In the genomic region with DNA sequence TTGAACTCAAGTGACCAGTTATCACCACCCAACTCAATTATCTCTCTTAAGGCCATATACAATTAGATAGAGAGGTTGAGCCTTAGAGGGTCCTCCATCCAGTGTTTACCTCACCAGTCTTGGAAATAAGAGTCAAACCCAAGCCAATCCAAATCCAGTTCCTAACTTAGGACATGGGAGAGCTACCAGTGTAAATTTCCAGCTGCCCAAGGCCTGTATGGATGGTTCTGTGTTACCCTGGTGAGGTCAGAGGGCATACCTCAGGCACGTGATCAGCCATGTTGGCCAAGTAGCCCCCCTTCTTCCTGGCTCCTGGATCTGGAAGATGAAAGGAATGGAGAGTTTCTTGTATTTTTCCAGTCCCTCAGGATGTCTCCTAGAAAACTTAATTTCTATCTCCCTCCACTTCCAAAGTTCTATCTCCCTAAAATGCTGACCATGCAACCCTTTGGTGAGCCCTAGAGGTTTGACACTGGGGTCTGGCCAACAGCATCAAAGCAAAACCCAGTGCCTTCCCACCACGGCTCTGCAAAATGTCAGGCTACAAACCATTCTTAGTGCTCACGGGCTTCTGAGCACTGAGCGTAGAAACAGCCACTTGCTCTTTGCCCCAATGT, we compare ENCODE assay signal across 13 mouse cellular contexts. TPM values are rescaled to one million over a fixed set of nuclear protein-coding genes. Genes with fewer than 3 reads are reported as not detected.
DNase-seq lines count a peak whose midpoint lies in the region; ATAC-seq and TF ChIP-seq lines count a peak whose summit lies in the region.
"Had no signal": no experiment of that assay in that cellular context is flagged by ENCODE, and none has a peak within 500 bp of the region (broad histone marks: within the 10 kb centered on the region; RNA-seq: fewer than 3 reads in every experiment).

No protein-coding gene starts in this region.

- H3K4me2 ChIP-seq in hindbrain, embryonic 13.5 days = peak overlapping the region; percentile 72; the same call in 1 of the 2 replicates
- H3K4me2 ChIP-seq in hindbrain, embryonic 16.5 days (ENCODE audit: low read length) = no peak overlapping the region; the same call in 1 of the 2 replicates
- no peak overlapping the region for H3K4me2 ChIP-seq in stomach, embryonic 14.5 days (replicated peaks; ENCODE audit: low read depth, low read length)
- no peak overlapping the region for H3K4me2 ChIP-seq in stomach, postnatal 0 days (replicated peaks; ENCODE audit: low read depth)
- H3K4me2 ChIP-seq in forebrain, postnatal 0 days (ENCODE audit: low read depth) = no peak overlapping the region

- H3K9ac ChIP-seq in hindbrain, embryonic 13.5 days = peak overlapping the region; percentile 96
- H3K9ac ChIP-seq in hindbrain, embryonic 16.5 days (ENCODE audit: low read depth, low read length) = no peak overlapping the region
- no peak overlapping the region for H3K9ac ChIP-seq in stomach, embryonic 14.5 days (replicated peaks; ENCODE audit: low read depth, low read length)
- H3K9ac ChIP-seq in stomach, postnatal 0 days (ENCODE audit: low read length) = no peak overlapping the region
- 0 out of 2 replicates have a peak overlapping the region, but pooled peaks have one; percentile 6 for H3K9ac ChIP-seq in forebrain, postnatal 0 days

- H3K27me3 ChIP-seq in hindbrain, embryonic 13.5 days = no peaks in the 10 kb centered on the region
- H3K27me3 ChIP-seq in hindbrain, embryonic 16.5 days (replicated peaks; ENCODE audit: control insufficient read depth, insufficient read depth, low read length) = no peaks in the 10 kb centered on the region
- no peaks in the 10 kb centered on the region for H3K27me3 ChIP-seq in stomach, embryonic 14.5 days (ENCODE audit: control insufficient read depth, insufficient read depth, low read length)
- H3K27me3 ChIP-seq in stomach, postnatal 0 days (ENCODE audit: control insufficient read depth, insufficient read depth, low read length) = no peaks in the 10 kb centered on the region
- H3K27me3 ChIP-seq in forebrain, postnatal 0 days (ENCODE audit: insufficient read depth, low read length) = no peaks in the 10 kb centered on the region

- 82% methylated on average over 4 of the region's 4 CpGs for WGBS in hindbrain, embryonic 13.5 days
- WGBS in hindbrain, embryonic 16.5 days = 82% methylated on average over 4 of the region's 4 CpGs
- WGBS in stomach, embryonic 14.5 days = 73% methylated on average over 4 of the region's 4 CpGs
- WGBS in stomach, postnatal 0 days = 80% methylated on average over 4 of the region's 4 CpGs
- WGBS in forebrain, postnatal 0 days = 83% methylated on average over 4 of the region's 4 CpGs

- H3K9me3 ChIP-seq in hindbrain, embryonic 13.5 days = no peaks in the 10 kb centered on the region
- H3K9me3 ChIP-seq in hindbrain, embryonic 16.5 days (ENCODE audit: control insufficient read depth, low read length) = no peaks in the 10 kb centered on the region
- H3K9me3 ChIP-seq in stomach, embryonic 14.5 days (ENCODE audit: control insufficient read depth, low read depth, low read length) = no peaks in the 10 kb centered on the region
- no peaks in the 10 kb centered on the region for H3K9me3 ChIP-seq in stomach, postnatal 0 days (ENCODE audit: control insufficient read depth, low read length)
- no peaks in the 10 kb centered on the region for H3K9me3 ChIP-seq in forebrain, postnatal 0 days (ENCODE audit: low read length)

- H3K27ac ChIP-seq in hindbrain, embryonic 13.5 days = no peak overlapping the region
- no peak overlapping the region for H3K27ac ChIP-seq in hindbrain, embryonic 16.5 days (ENCODE audit: low read depth, low read length)
- H3K27ac ChIP-seq in stomach, embryonic 14.5 days (ENCODE audit: low read length) = no peak overlapping the region
- no peak overlapping the region for H3K27ac ChIP-seq in stomach, postnatal 0 days (replicated peaks)
- no peak overlapping the region for H3K27ac ChIP-seq in forebrain, postnatal 0 days (ENCODE audit: low read depth, low read length)

- H3K36me3 ChIP-seq in hindbrain, embryonic 13.5 days = peaks cover 60% of the 10 kb centered on the region
- H3K36me3 ChIP-seq in hindbrain, embryonic 16.5 days (ENCODE audit: control insufficient read depth, insufficient read depth, low read length) = peaks cover 25% of the 10 kb centered on the region
- peaks cover 34% of the 10 kb centered on the region for H3K36me3 ChIP-seq in stomach, embryonic 14.5 days (ENCODE audit: control insufficient read depth, insufficient read depth, low read length)
- H3K36me3 ChIP-seq in stomach, postnatal 0 days (ENCODE audit: control insufficient read depth, insufficient read depth, low read length) = peaks cover 18% of the 10 kb centered on the region
- peaks cover 48% of the 10 kb centered on the region for H3K36me3 ChIP-seq in forebrain, postnatal 0 days (ENCODE audit: insufficient read depth)

- no peak for TF ChIP-seq EP300 in stomach, postnatal 0 days (optimal IDR thresholded peaks at IDR 0.05)

- intact Hi-C loops in gastrocnemius, postnatal 36 days (cut with DNase I) = loop anchor here (5.0 kb wide), 1 partner anchor 40 kb away; no protein-coding TSS in a partner anchor

- peaks cover 61% of the 10 kb centered on the region for H3K4me1 ChIP-seq in hindbrain, embryonic 13.5 days (replicated peaks)
- H3K4me1 ChIP-seq in hindbrain, embryonic 16.5 days (ENCODE audit: control insufficient read depth, insufficient read depth, low read depth, low read length) = peaks cover 29% of the 10 kb centered on the region
- H3K4me1 ChIP-seq in stomach, embryonic 14.5 days (ENCODE audit: control insufficient read depth, insufficient read depth, low read length) = peaks cover 16% of the 10 kb centered on the region
- peaks cover 6% of the 10 kb centered on the region; the same call in 1 of the 2 replicates for H3K4me1 ChIP-seq in stomach, postnatal 0 days (replicated peaks; ENCODE audit: control insufficient read depth, insufficient read depth)
- H3K4me1 ChIP-seq in forebrain, postnatal 0 days (ENCODE audit: insufficient read depth) = peaks cover 6% of the 10 kb centered on the region

- H3K4me3 ChIP-seq in hindbrain, embryonic 13.5 days = no peak overlapping the region
- no peak overlapping the region for H3K4me3 ChIP-seq in hindbrain, embryonic 16.5 days (ENCODE audit: low read length)
- peak overlapping the region; percentile 88; the same call in 1 of the 2 replicates for H3K4me3 ChIP-seq in stomach, embryonic 14.5 days (ENCODE audit: low read depth, low read length)
- no peak overlapping the region for H3K4me3 ChIP-seq in stomach, postnatal 0 days (ENCODE audit: low read depth, low read length)
- no peak overlapping the region for H3K4me3 ChIP-seq in forebrain, postnatal 0 days (ENCODE audit: low read depth, low read length)

- DNase-seq in stomach, postnatal 0 days (ENCODE audit: low spot score) = no peak
- no peak for DNase-seq in forebrain, postnatal 0 days
- no peak for DNase-seq in gastrocnemius, postnatal 36 days
- no peak for DNase-seq in T-cell, adult 2 months (ENCODE audit: low spot score)
- DNase-seq in left cerebral cortex, adult 11 months (ENCODE audit: low spot score) = no peak
- DNase-seq: kidney, postnatal 25 days; left cerebral cortex, postnatal 4 days had no signal

- no peak for TF ChIP-seq CTCF in stomach, postnatal 0 days (IDR thresholded peaks at IDR 0.05; ENCODE audit: low read depth)
- no peak for TF ChIP-seq CTCF in forebrain, postnatal 0 days (IDR thresholded peaks at IDR 0.05; ENCODE audit: low read depth)

- no peak for ATAC-seq in hindbrain, embryonic 13.5 days (ENCODE audit: low FRiP score)
- ATAC-seq in hindbrain, embryonic 16.5 days = no peak
- no peak for ATAC-seq in stomach, embryonic 14.5 days (ENCODE audit: insufficient number of reproducible peaks, insufficient read depth, low FRiP score, low read depth)
- no peak for ATAC-seq in stomach, postnatal 0 days (ENCODE audit: low FRiP score, low TSS enrichment)
- ATAC-seq in forebrain, postnatal 0 days = no peak

RNA-seq across cellular contexts. Expression of gene Fam69b, which starts 9.2 kb away (rescaled TPM):
- 109 and 117 TPM in 2 replicates for polyA plus RNA-seq in hindbrain, embryonic 13.5 days (2015; fragmentation: Nextera tagmentation; extraction: Ambion mirVana)
- 153 and 156 TPM in 2 replicates for polyA plus RNA-seq in hindbrain, embryonic 16.5 days (2015; fragmentation: Nextera tagmentation; extraction: Ambion mirVana)
- 37.7 and 38.5 TPM in 2 replicates for polyA plus RNA-seq in stomach, embryonic 14.5 days (2014; fragmentation: Nextera tagmentation; extraction: Ambion mirVana)
- 10.9 and 13.4 TPM in 2 replicates for polyA plus RNA-seq in stomach, postnatal 0 days (2015; fragmentation: Nextera tagmentation; extraction: Ambion mirVana)
- total RNA-seq in forebrain, postnatal 0 days (2014; rRNA removed) = 193 and 214 TPM in 2 replicates
- 143 TPM in 2 replicates for polyA plus RNA-seq in forebrain, postnatal 0 days (2015; fragmentation: Nextera tagmentation; extraction: Ambion mirVana)
- 1 to 10 TPM; 1.6 to 2.3 TPM for total RNA-seq in gastrocnemius, postnatal 36 days (2021)

RNA-seq across cellular contexts. Expression of gene Agpat2, which starts 33.2 kb away (rescaled TPM):
- 6.8 and 7.0 TPM in 2 replicates for polyA plus RNA-seq in hindbrain, embryonic 13.5 days (2015; fragmentation: Nextera tagmentation; extraction: Ambion mirVana)
- 6.2 and 7.2 TPM in 2 replicates for polyA plus RNA-seq in hindbrain, embryonic 16.5 days (2015; fragmentation: Nextera tagmentation; extraction: Ambion mirVana)
- 43.7 and 44.8 TPM in 2 replicates for polyA plus RNA-seq in stomach, embryonic 14.5 days (2014; fragmentation: Nextera tagmentation; extraction: Ambion mirVana)
- polyA plus RNA-seq in stomach, postnatal 0 days (2015; fragmentation: Nextera tagmentation; extraction: Ambion mirVana) = 109 and 120 TPM in 2 replicates
- 7.8 and 10.0 TPM in 2 replicates for total RNA-seq in forebrain, postnatal 0 days (2014; rRNA removed)
- 4.8 and 6.2 TPM in 2 replicates for polyA plus RNA-seq in forebrain, postnatal 0 days (2015; fragmentation: Nextera tagmentation; extraction: Ambion mirVana)
- 1 to 10 TPM; 5.6 to 5.9 TPM for total RNA-seq in gastrocnemius, postnatal 36 days (2021)

RNA-seq across cellular contexts. Expression of gene Lcn4, which starts 33.7 kb away (rescaled TPM):
- polyA plus RNA-seq in hindbrain, embryonic 13.5 days (2015; fragmentation: Nextera tagmentation; extraction: Ambion mirVana) = not detected in 2 replicates
- polyA plus RNA-seq in hindbrain, embryonic 16.5 days (2015; fragmentation: Nextera tagmentation; extraction: Ambion mirVana) = not detected in 2 replicates
- polyA plus RNA-seq in stomach, embryonic 14.5 days (2014; fragmentation: Nextera tagmentation; extraction: Ambion mirVana) = not detected in 2 replicates
- polyA plus RNA-seq in stomach, postnatal 0 days (2015; fragmentation: Nextera tagmentation; extraction: Ambion mirVana) = not detected in 2 replicates
- total RNA-seq in forebrain, postnatal 0 days (2014; rRNA removed) = not detected in 2 replicates
- not detected in 2 replicates for polyA plus RNA-seq in forebrain, postnatal 0 days (2015; fragmentation: Nextera tagmentation; extraction: Ambion mirVana)
- not detected for total RNA-seq in gastrocnemius, postnatal 36 days (2021)
- total RNA-seq: hematopoietic stem cell, adult 5-6 weeks; left cerebral cortex, postnatal 4 days; megakaryocyte-erythroid progenitor cell, adult 5-6 weeks had no signal
- polyA plus RNA-seq: testis, adult 2 months had no signal

RNA-seq across cellular contexts. Expression of gene Gm20532, which starts 51.0 kb away (rescaled TPM):
- polyA plus RNA-seq in hindbrain, embryonic 13.5 days (2015; fragmentation: Nextera tagmentation; extraction: Ambion mirVana) = not detected in 2 replicates
- not detected in 2 replicates for polyA plus RNA-seq in hindbrain, embryonic 16.5 days (2015; fragmentation: Nextera tagmentation; extraction: Ambion mirVana)
- not detected in 2 replicates for polyA plus RNA-seq in stomach, embryonic 14.5 days (2014; fragmentation: Nextera tagmentation; extraction: Ambion mirVana)
- polyA plus RNA-seq in stomach, postnatal 0 days (2015; fragmentation: Nextera tagmentation; extraction: Ambion mirVana) = 0.18 TPM in 1 of 2 replicates, not detected in the other
- not detected in 2 replicates for total RNA-seq in forebrain, postnatal 0 days (2014; rRNA removed)
- polyA plus RNA-seq in forebrain, postnatal 0 days (2015; fragmentation: Nextera tagmentation; extraction: Ambion mirVana) = not detected in 2 replicates
- total RNA-seq in gastrocnemius, postnatal 36 days (2021) = not detected
- total RNA-seq: hematopoietic stem cell, adult 5-6 weeks; left cerebral cortex, postnatal 4 days; megakaryocyte-erythroid progenitor cell, adult 5-6 weeks had no signal
- polyA plus RNA-seq: testis, adult 2 months had no signal

RNA-seq across cellular contexts. Expression of gene Egfl7, which starts 57.6 kb away (rescaled TPM):
- 72.2 and 78.9 TPM in 2 replicates for polyA plus RNA-seq in hindbrain, embryonic 13.5 days (2015; fragmentation: Nextera tagmentation; extraction: Ambion mirVana)
- polyA plus RNA-seq in hindbrain, embryonic 16.5 days (2015; fragmentation: Nextera tagmentation; extraction: Ambion mirVana) = 75.4 and 76.2 TPM in 2 replicates
- polyA plus RNA-seq in stomach, embryonic 14.5 days (2014; fragmentation: Nextera tagmentation; extraction: Ambion mirVana) = 113 and 120 TPM in 2 replicates
- polyA plus RNA-seq in stomach, postnatal 0 days (2015; fragmentation: Nextera tagmentation; extraction: Ambion mirVana) = 49.7 and 54.3 TPM in 2 replicates
- total RNA-seq in forebrain, postnatal 0 days (2014; rRNA removed) = 63.9 and 64.6 TPM in 2 replicates
- polyA plus RNA-seq in forebrain, postnatal 0 days (2015; fragmentation: Nextera tagmentation; extraction: Ambion mirVana) = 52.8 and 67.3 TPM in 2 replicates
- total RNA-seq in gastrocnemius, postnatal 36 days (2021) = 10 to 100 TPM; 50.0 to 62.2 TPM

Comparison
In these comparisons a context has a peak if more than half of its experiments do, and no peak if none do; other contexts are left out.
1. H3K9ac ChIP-seq: peak in hindbrain, embryonic 13.5 days (single experiment) and forebrain, postnatal 0 days (single experiment); none in hindbrain, embryonic 16.5 days (single experiment), stomach, embryonic 14.5 days (single experiment) and stomach, postnatal 0 days (single experiment).